Mouse (Mus musculus) bone marrow, adult 2 months (tissue): ENCODE measurements around the gene Pcsk5.

ENCODE experiments used
- CTCF ChIP-seq: fragments of 200-500 bp; IDR thresholded peaks from 2 replicates; pipeline ENCODE4 v1.5.1; 2011; ENCODE audit warnings: low read length, control low read depth; ENCODE audit not compliant: control insufficient read depth, insufficient read depth
- POLR2A ChIP-seq: fragments of 200-500 bp; IDR thresholded peaks from 2 replicates; pipeline ENCODE4 v1.6.1; 2011; ENCODE audit warnings: low read depth, mild to moderate bottlenecking, control low read depth, low read length, borderline replicate concordance; ENCODE audit not compliant: control insufficient read depth

DNA sequence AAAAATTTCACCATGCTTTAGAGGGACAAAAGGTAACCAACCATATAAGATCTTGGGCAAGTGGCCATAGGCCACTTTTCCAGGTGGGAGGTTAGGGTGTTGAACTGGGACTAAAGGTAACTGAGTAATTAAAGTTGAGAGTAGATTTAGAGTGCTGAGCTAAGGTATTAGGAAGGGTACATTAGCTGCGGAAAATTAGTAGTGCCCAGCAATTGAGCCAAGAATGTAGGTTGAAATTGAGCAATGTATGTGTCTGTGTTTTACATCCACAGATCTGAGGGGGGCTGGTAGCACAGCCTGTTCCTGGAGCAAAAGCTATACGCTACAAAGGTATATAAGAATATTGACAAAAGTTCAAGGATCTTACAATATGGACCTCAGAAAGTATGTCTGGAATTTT, 282.9 kb downstream of the Pcsk5 start:
- TF ChIP-seq POLR2A: no peak
- TF ChIP-seq CTCF: no peak
